Mouse (Mus musculus): ENCODE data around the gene Enthd1. TPM values are rescaled to one million over a fixed set of nuclear protein-coding genes. Genes with fewer than 3 reads are reported as not detected.

Enthd1 gene
- total and polyA plus RNA-seq, 3 experiments = 0.16 TPM; not detected in 2

- DNase-seq (ENCODE audit: low spot score) (no peak), ATAC-seq (ENCODE audit: extremely low read depth, insufficient number of reproducible peaks, low FRiP score, poor library complexity, severe bottlenecking) (no peak)
- TF ChIP-seq POLR2AphosphoS5 (IDR thresholded peaks at IDR 0.05; ENCODE audit: insufficient replicate concordance, low read depth, low read length) = no peak
- TF ChIP-seq GATA2 (IDR thresholded peaks at IDR 0.05; ENCODE audit: borderline replicate concordance, low read depth, low read length) = no peak
- H3K27me3 ChIP-seq (ENCODE audit: insufficient read depth, low read length) = peaks cover 28% of the 10 kb centered on the region
- no peak overlapping the region for H3K4me3 ChIP-seq (ENCODE audit: low read depth, low read length)
- no peaks in the 10 kb centered on the region for H3K9me3 ChIP-seq (replicated peaks)
- no peaks in the 10 kb centered on the region for H3K4me1 ChIP-seq (ENCODE audit: insufficient read depth, low read depth, low read length)
- no peaks in the 10 kb centered on the region for H3K36me3 ChIP-seq (replicated peaks)
Observed at GRCm38 (mm10) chr15:80533274-80533673, 31.7 kb downstream of the Enthd1 start.

GRCm38 (mm10) chr15:80532281-80533072 is 32.5 kb downstream of the Enthd1 start:
- Histone ChIP-seq H3K36me3 (replicated peaks) (no peaks in the 10 kb centered on the region), H3K9me3 (replicated peaks) (no peaks in the 10 kb centered on the region), H3K4me1 (ENCODE audit: insufficient read depth, low read depth, low read length) (no peaks in the 10 kb centered on the region), H3K27me3 (ENCODE audit: insufficient read depth, low read length) (peaks cover 28% of the 10 kb centered on the region), H3K4me3 (ENCODE audit: low read depth, low read length) (no peak overlapping the region)
- no peak for TF ChIP-seq GATA2 (IDR thresholded peaks at IDR 0.05; ENCODE audit: borderline replicate concordance, low read depth, low read length)
- no peak for TF ChIP-seq CTCF (IDR thresholded peaks at IDR 0.05; ENCODE audit: low read depth, low read length)
- TF ChIP-seq TAL1 (conservative IDR thresholded peaks at IDR 0.05; ENCODE audit: low read depth, low read length) = no peak
- no peak for TF ChIP-seq POLR2AphosphoS5 (IDR thresholded peaks at IDR 0.05; ENCODE audit: insufficient replicate concordance, low read depth, low read length)
- no peak for TF ChIP-seq GATA1 (IDR thresholded peaks at IDR 0.05; ENCODE audit: borderline replicate concordance, low read length)
- no peak for DNase-seq (ENCODE audit: low spot score)
- ATAC-seq (ENCODE audit: extremely low read depth, insufficient number of reproducible peaks, low FRiP score, poor library complexity, severe bottlenecking) = no peak

GRCm38 (mm10) chr15:80531026-80531425 is 33.9 kb downstream of the Enthd1 start:
- Histone ChIP-seq H3K9me3 (replicated peaks) (no peaks in the 10 kb centered on the region), H3K27me3 (ENCODE audit: insufficient read depth, low read length) (peaks cover 23% of the 10 kb centered on the region), H3K4me1 (ENCODE audit: insufficient read depth, low read depth, low read length) (no peaks in the 10 kb centered on the region), H3K36me3 (replicated peaks) (no peaks in the 10 kb centered on the region), H3K4me3 (ENCODE audit: low read depth, low read length) (no peak overlapping the region)
- DNase-seq (ENCODE audit: low spot score) (no peak), ATAC-seq (ENCODE audit: extremely low read depth, insufficient number of reproducible peaks, low FRiP score, poor library complexity, severe bottlenecking) (no peak)
- TF ChIP-seq POLR2AphosphoS5 (IDR thresholded peaks at IDR 0.05; ENCODE audit: insufficient replicate concordance, low read depth, low read length) (no peak), TAL1 (conservative IDR thresholded peaks at IDR 0.05; ENCODE audit: low read depth, low read length) (no peak), CTCF (IDR thresholded peaks at IDR 0.05; ENCODE audit: low read depth, low read length) (no peak), GATA2 (IDR thresholded peaks at IDR 0.05; ENCODE audit: borderline replicate concordance, low read depth, low read length) (no peak), GATA1 (IDR thresholded peaks at IDR 0.05; ENCODE audit: borderline replicate concordance, low read length) (no peak)

- no peak for TF ChIP-seq POLR2AphosphoS5 (IDR thresholded peaks at IDR 0.05; ENCODE audit: insufficient replicate concordance, low read depth, low read length)
- TF ChIP-seq TAL1 (conservative IDR thresholded peaks at IDR 0.05; ENCODE audit: low read depth, low read length) = no peak
- TF ChIP-seq CTCF (IDR thresholded peaks at IDR 0.05; ENCODE audit: low read depth, low read length) = no peak
- TF ChIP-seq GATA2 (IDR thresholded peaks at IDR 0.05; ENCODE audit: borderline replicate concordance, low read depth, low read length) = no peak
- no peak for TF ChIP-seq GATA1 (IDR thresholded peaks at IDR 0.05; ENCODE audit: borderline replicate concordance, low read length)
- DNase-seq (ENCODE audit: low spot score) (no peak), ATAC-seq (ENCODE audit: extremely low read depth, insufficient number of reproducible peaks, low FRiP score, poor library complexity, severe bottlenecking) (no peak)
- Histone ChIP-seq H3K27me3 (ENCODE audit: insufficient read depth, low read length) (peaks cover 23% of the 10 kb centered on the region), H3K36me3 (replicated peaks) (no peaks in the 10 kb centered on the region), H3K4me3 (ENCODE audit: low read depth, low read length) (no peak overlapping the region), H3K4me1 (ENCODE audit: insufficient read depth, low read depth, low read length) (no peaks in the 10 kb centered on the region), H3K9me3 (replicated peaks) (no peaks in the 10 kb centered on the region)
Observed at GRCm38 (mm10) chr15:80529955-80530869, 34.7 kb downstream of the Enthd1 start.

- ATAC-seq (ENCODE audit: extremely low read depth, insufficient number of reproducible peaks, low FRiP score, poor library complexity, severe bottlenecking) (no peak), DNase-seq (ENCODE audit: low spot score) (no peak)
- Histone ChIP-seq H3K4me3 (ENCODE audit: low read depth, low read length) (no peak overlapping the region), H3K9me3 (replicated peaks) (no peaks in the 10 kb centered on the region), H3K4me1 (ENCODE audit: insufficient read depth, low read depth, low read length) (peaks cover 6% of the 10 kb centered on the region; the same call in 1 of the 2 replicates), H3K27me3 (ENCODE audit: insufficient read depth, low read length) (peaks cover 8% of the 10 kb centered on the region), H3K36me3 (replicated peaks) (no peaks in the 10 kb centered on the region)
- TF ChIP-seq TAL1 (conservative IDR thresholded peaks at IDR 0.05; ENCODE audit: low read depth, low read length) (no peak), POLR2AphosphoS5 (IDR thresholded peaks at IDR 0.05; ENCODE audit: insufficient replicate concordance, low read depth, low read length) (no peak), CTCF (IDR thresholded peaks at IDR 0.05; ENCODE audit: low read depth, low read length) (no peak)
Observed at GRCm38 (mm10) chr15:80521661-80522388, 43.1 kb downstream of the Enthd1 start.

GRCm38 (mm10) chr15:80519931-80520330 is 45.0 kb downstream of the Enthd1 start:
- peaks cover 14% of the 10 kb centered on the region for H3K27me3 ChIP-seq (ENCODE audit: insufficient read depth, low read length)
- no peak for DNase-seq (ENCODE audit: low spot score)
- H3K4me1 ChIP-seq (ENCODE audit: insufficient read depth, low read depth, low read length) = peaks cover 6% of the 10 kb centered on the region; the same call in 1 of the 2 replicates
- ATAC-seq (ENCODE audit: extremely low read depth, insufficient number of reproducible peaks, low FRiP score, poor library complexity, severe bottlenecking) = no peak
- no peaks in the 10 kb centered on the region for H3K9me3 ChIP-seq (replicated peaks)
- H3K4me3 ChIP-seq (ENCODE audit: low read depth, low read length) = no peak overlapping the region
- no peaks in the 10 kb centered on the region for H3K36me3 ChIP-seq (replicated peaks)
- no peak for TF ChIP-seq GATA2 (IDR thresholded peaks at IDR 0.05; ENCODE audit: borderline replicate concordance, low read depth, low read length)
- no peak for TF ChIP-seq TAL1 (conservative IDR thresholded peaks at IDR 0.05; ENCODE audit: low read depth, low read length)
- TF ChIP-seq POLR2AphosphoS5 (IDR thresholded peaks at IDR 0.05; ENCODE audit: insufficient replicate concordance, low read depth, low read length) = no peak
- no peak for TF ChIP-seq CTCF (IDR thresholded peaks at IDR 0.05; ENCODE audit: low read depth, low read length)
- no peak for TF ChIP-seq GATA1 (IDR thresholded peaks at IDR 0.05; ENCODE audit: borderline replicate concordance, low read length)
